Comparison of ENCODE assay signal across 8 mouse cellular contexts in the genomic region with DNA sequence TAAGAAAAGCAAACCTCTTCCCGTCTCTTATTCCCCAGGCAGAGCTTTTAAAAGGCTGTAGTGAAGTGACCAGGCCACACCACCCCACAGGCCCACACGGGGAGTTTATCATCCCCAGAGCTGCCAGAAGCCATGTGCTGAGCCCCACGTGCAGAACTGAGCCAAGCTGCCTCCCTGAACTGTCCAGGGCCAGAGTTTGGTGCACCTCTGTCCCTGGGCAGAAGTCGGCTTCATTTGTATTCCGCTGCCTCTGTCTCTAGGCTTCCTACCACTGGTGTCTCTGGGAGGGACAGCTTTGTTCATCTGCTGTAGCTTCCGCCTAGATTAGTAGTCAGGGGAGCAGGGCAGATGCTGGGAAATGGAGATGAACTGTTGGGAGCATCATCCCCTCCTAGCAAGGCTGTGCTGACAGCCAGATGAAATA.
DNase-seq lines count a peak whose midpoint lies in the region; ATAC-seq and TF ChIP-seq lines count a peak whose summit lies in the region.

No protein-coding gene starts in this region.

- no peaks in the 10 kb centered on the region for H3K27me3 ChIP-seq in heart, embryonic 12.5 days (replicated peaks)
- H3K27me3 ChIP-seq in forebrain, embryonic 14.5 days (replicated peaks; ENCODE audit: control insufficient read depth, insufficient read depth, low read length): no peaks in the 10 kb centered on the region
- H3K27me3 ChIP-seq in limb, embryonic 15.5 days: no peaks in the 10 kb centered on the region

- H3K4me1 ChIP-seq in heart, embryonic 12.5 days (replicated peaks): peaks cover 39% of the 10 kb centered on the region
- H3K4me1 ChIP-seq in cortical plate, adult 2 months (ENCODE audit: control insufficient read depth, insufficient read depth, low read length): peaks cover 6% of the 10 kb centered on the region; the same call in 1 of the 2 replicates
- H3K4me1 ChIP-seq in forebrain, embryonic 14.5 days (ENCODE audit: control insufficient read depth, insufficient read depth, low read length): peaks cover 41% of the 10 kb centered on the region
- H3K4me1 ChIP-seq in limb, embryonic 15.5 days: peaks cover 68% of the 10 kb centered on the region

- no peak overlapping the region for H3K4me3 ChIP-seq in heart, embryonic 12.5 days
- no peak overlapping the region for H3K4me3 ChIP-seq in cortical plate, adult 2 months (ENCODE audit: insufficient read depth, low read length)
- H3K4me3 ChIP-seq in forebrain, embryonic 14.5 days (ENCODE audit: low read depth, low read length): no peak overlapping the region
- H3K4me3 ChIP-seq in limb, embryonic 15.5 days: no peak overlapping the region

- no peak for ATAC-seq in heart, embryonic 12.5 days (ENCODE audit: insufficient number of reproducible peaks, low FRiP score)
- peak; percentile 57 for ATAC-seq in forebrain, embryonic 14.5 days
- ATAC-seq in limb, embryonic 15.5 days (ENCODE audit: insufficient number of reproducible peaks, low FRiP score, low TSS enrichment, low read depth): no peak

- H3K27ac ChIP-seq in heart, embryonic 12.5 days (ENCODE audit: poor library complexity, severe bottlenecking): no peak overlapping the region
- peak overlapping the region; percentile 30; the same call in 1 of the 2 replicates for H3K27ac ChIP-seq in cortical plate, adult 2 months (ENCODE audit: insufficient read depth, low read length)
- peak overlapping the region; percentile 98 for H3K27ac ChIP-seq in forebrain, embryonic 14.5 days (ENCODE audit: low read depth, low read length)
- H3K27ac ChIP-seq in limb, embryonic 15.5 days: peak overlapping the region; percentile 86

- WGBS in heart, embryonic 12.5 days: 55% methylated on average over 6 of the region's 6 CpGs
- 15% methylated on average over 6 of the region's 6 CpGs for WGBS in forebrain, embryonic 14.5 days
- WGBS in limb, embryonic 15.5 days: 52% methylated on average over 6 of the region's 6 CpGs

- no peak for DNase-seq in heart, postnatal 14 days
- DNase-seq in forebrain, embryonic 14.5 days (ENCODE audit: low spot score): peak; percentile 59
- no peak for DNase-seq in urinary bladder, adult 18-20 months (ENCODE audit: low spot score in 2 of 2)
- DNase-seq in lung, postnatal 25 days (ENCODE audit: low spot score): no peak
- DNase-seq in cerebellum, postnatal 4 days (ENCODE audit: low spot score in 2 of 2): no peak

- 0 out of 2 replicates have a peak, but pooled peaks cover 3% of the 10 kb centered on the region for H3K36me3 ChIP-seq in heart, embryonic 12.5 days
- peaks cover 36% of the 10 kb centered on the region for H3K36me3 ChIP-seq in forebrain, embryonic 14.5 days (ENCODE audit: control insufficient read depth, insufficient read depth, low read length)
- H3K36me3 ChIP-seq in limb, embryonic 15.5 days: peaks cover 9% of the 10 kb centered on the region; the same call in 1 of the 2 replicates

- intact Hi-C loops in heart, postnatal 14 days (cut with DNase I): no loop called here

- TF ChIP-seq POLR2A in cortical plate, adult 2 months (IDR thresholded peaks at IDR 0.05; ENCODE audit: extremely low read depth, insufficient read depth, low read length): no peak

- TF ChIP-seq CTCF in cortical plate, adult 2 months (IDR thresholded peaks at IDR 0.05; ENCODE audit: extremely low read depth, insufficient read depth, low read length): no peak

- no peaks in the 10 kb centered on the region for H3K9me3 ChIP-seq in heart, embryonic 12.5 days (replicated peaks)
- no peaks in the 10 kb centered on the region for H3K9me3 ChIP-seq in forebrain, embryonic 14.5 days (replicated peaks; ENCODE audit: control insufficient read depth, low read length)
- H3K9me3 ChIP-seq in limb, embryonic 15.5 days: no peaks in the 10 kb centered on the region

- H3K9ac ChIP-seq in heart, embryonic 12.5 days: peak overlapping the region; percentile 48; the same call in 1 of the 2 replicates
- peak overlapping the region; percentile 59 for H3K9ac ChIP-seq in forebrain, embryonic 14.5 days (ENCODE audit: low read length)
- no peak overlapping the region for H3K9ac ChIP-seq in limb, embryonic 15.5 days

- H3K4me2 ChIP-seq in heart, embryonic 12.5 days: no peak overlapping the region
- peak overlapping the region; percentile 20; the same call in 1 of the 2 replicates for H3K4me2 ChIP-seq in forebrain, embryonic 14.5 days (ENCODE audit: low read length)
- H3K4me2 ChIP-seq in limb, embryonic 15.5 days: no peak overlapping the region
